Mouse (Mus musculus) forebrain, embryonic 13.5 days (tissue): ENCODE results near the gene 2510009E07Rik. TPM values are rescaled to one million over a fixed set of nuclear protein-coding genes. Genes with fewer than 3 reads are reported as not detected.

ENCODE experiments used
- ATAC-seq: fragments of 200-750 bp; cut with Nextera tagmentation; 2 replicates; pipeline ENCODE4 v1.8.0; 2017
- H3K27ac ChIP-seq: fragments of 300-500 bp; sonication (generic); 2 replicates; pipeline ENCODE4 v1.5.1; 2015; ENCODE audit warnings: inconsistent platforms, mild to moderate bottlenecking, moderate library complexity
- H3K27me3 ChIP-seq: fragments of 300-500 bp; sonication (generic); 2 replicates; pipeline ENCODE4 v1.6.1; 2015; ENCODE audit warnings: mild to moderate bottlenecking, inconsistent platforms
- H3K36me3 ChIP-seq: fragments of 300-500 bp; sonication (generic); 2 replicates; pipeline ENCODE4 v1.6.1; 2015; ENCODE audit warnings: mild to moderate bottlenecking, inconsistent platforms; ENCODE audit not compliant: poor library complexity, severe bottlenecking
- H3K4me1 ChIP-seq: fragments of 300-500 bp; sonication (generic); 2 replicates; pipeline ENCODE4 v1.6.1; 2015; ENCODE audit warnings: inconsistent platforms
- H3K4me2 ChIP-seq: fragments of 300-500 bp; sonication (generic); 2 replicates; pipeline ENCODE4 v1.6.1; 2015; ENCODE audit warnings: inconsistent platforms, mild to moderate bottlenecking, moderate library complexity
- H3K4me3 ChIP-seq: fragments of 300-500 bp; sonication (generic); 2 replicates; pipeline ENCODE4 v1.5.1; 2015; ENCODE audit warnings: mild to moderate bottlenecking, inconsistent platforms
- H3K9ac ChIP-seq: fragments of 300-500 bp; sonication (generic); 2 replicates; pipeline ENCODE4 v1.6.1; 2015; ENCODE audit warnings: mild to moderate bottlenecking, inconsistent platforms
- H3K9me3 ChIP-seq: fragments of 300-500 bp; sonication (generic); replicated peaks from 2 replicates; pipeline ENCODE4 v1.6.1; 2016; ENCODE audit warnings: inconsistent platforms
- WGBS: fragments of 180-500 bp; shearing (Covaris S2); methylation state at CpG from one replicate; pipeline ENCODE4 v1.1.7; 2015; 5-methylcytosine and 5-hydroxymethylcytosine counted together
- polyA plus RNA-seq: library from polyadenylated mRNA; unstranded; fragments of >200 nt; fragmentation: Nextera tagmentation; extraction: Ambion mirVana; gene quantifications from 2 replicates; pipeline ENCODE4 v1.2.1, GENCODE M21; 2015

Gene 2510009E07Rik
- polyA plus RNA-seq, 1 experiment from 2014 or later = 32.1 TPM

DNA sequence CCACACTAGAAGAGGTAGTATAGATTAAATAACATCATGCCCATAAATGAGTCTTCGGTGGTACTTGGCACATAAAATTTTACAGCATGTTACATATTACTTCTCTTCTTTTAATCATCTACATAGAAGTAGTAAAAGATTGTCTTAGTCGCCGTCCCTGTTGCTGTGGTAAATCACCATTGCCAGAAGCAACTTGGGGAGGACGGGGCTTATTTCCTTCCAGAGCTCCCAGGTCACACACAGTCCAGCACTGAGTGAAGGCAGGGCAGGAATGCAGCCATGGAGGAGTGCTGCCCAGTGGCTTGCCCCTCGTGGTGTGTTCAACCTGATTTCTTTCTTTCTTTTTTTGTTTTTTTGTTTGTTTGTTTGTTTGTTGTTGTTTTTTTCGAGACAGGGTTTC, 90.1 kb downstream of the 2510009E07Rik start:
- 86% methylated on average over 6 of the region's 6 CpGs for WGBS
- ATAC-seq = no peak

More for the DNA sequence above, 90.1 kb downstream of the 2510009E07Rik start:
- H3K36me3 ChIP-seq = no peaks in the 10 kb centered on the region
- H3K4me3 ChIP-seq = no peak overlapping the region
- no peaks in the 10 kb centered on the region for H3K9me3 ChIP-seq
- no peak overlapping the region for H3K4me2 ChIP-seq
- no peaks in the 10 kb centered on the region for H3K27me3 ChIP-seq
- H3K27ac ChIP-seq = no peak overlapping the region
- no peak overlapping the region for H3K9ac ChIP-seq
- peaks cover 9% of the 10 kb centered on the region; the same call in 1 of the 2 replicates for H3K4me1 ChIP-seq

Other genes with a start within 250 kb of the 2510009E07Rik start
- 0.59 and 0.61 TPM in 2 replicates for gene Ehhadh, start 93.1 kb upstream of the 2510009E07Rik start, polyA plus RNA-seq
- 4.3 and 4.5 TPM in 2 replicates for gene Map3k13, start 99.7 kb upstream of the 2510009E07Rik start, polyA plus RNA-seq